In the genomic region with DNA sequence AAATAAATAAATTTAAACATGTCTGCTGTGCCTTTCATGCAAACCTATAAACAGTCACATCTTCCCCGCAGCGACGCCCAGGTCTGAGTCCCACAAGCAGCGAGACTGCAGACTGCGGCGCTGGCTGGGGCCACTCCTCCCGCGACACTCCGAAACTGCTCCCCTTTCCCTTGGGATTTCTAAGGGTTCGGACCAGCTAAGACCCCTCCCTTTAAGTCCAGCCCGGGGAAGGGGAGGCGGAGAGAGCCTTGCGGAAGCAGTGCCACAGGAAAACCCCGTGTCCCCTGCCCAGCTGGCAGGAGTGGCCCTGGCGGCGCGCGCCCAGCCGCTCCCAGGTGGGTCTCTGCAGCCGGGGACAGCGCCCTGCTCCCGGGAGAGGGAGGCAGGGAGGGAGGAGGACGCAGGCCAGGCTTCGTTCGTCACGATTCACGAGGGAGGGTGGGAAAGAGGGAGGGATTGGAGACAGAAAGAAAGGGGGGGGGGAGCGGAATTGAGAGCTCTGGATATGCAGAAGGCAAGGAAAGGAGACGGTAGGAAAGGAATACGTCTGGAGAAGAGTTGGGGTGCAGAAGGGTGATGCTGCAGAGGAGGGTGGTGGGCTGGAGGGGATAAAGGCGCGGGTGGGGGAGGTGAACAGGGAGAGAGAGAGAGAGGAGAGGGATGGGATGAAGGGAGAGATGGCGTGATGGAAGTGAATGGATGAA, we compare ENCODE assay signal across 9 mouse cellular contexts. TPM values are rescaled to one million over a fixed set of nuclear protein-coding genes. Genes with fewer than 3 reads are reported as not detected.
A peak's percentile ranks its signal among the peaks of the same experiment; 100 is the strongest.
DNase-seq lines count a peak whose midpoint lies in the region; ATAC-seq and TF ChIP-seq lines count a peak whose summit lies in the region.
"Had no signal": no experiment of that assay in that cellular context is flagged by ENCODE, and none has a peak within 500 bp of the region (broad histone marks: within the 10 kb centered on the region; RNA-seq: fewer than 3 reads in every experiment).

No protein-coding gene starts in this region.

- H3K4me2 ChIP-seq in hindbrain, postnatal 0 days (ENCODE audit: low read depth, low read length): peak overlapping the region; percentile 69

- no peaks in the 10 kb centered on the region; the same call in 1 of the 2 replicates for H3K36me3 ChIP-seq in hindbrain, postnatal 0 days (ENCODE audit: insufficient read depth, low read length)
- H3K36me3 ChIP-seq in megakaryocyte, embryonic 14.5 days (replicated peaks; ENCODE audit: low read length): no peaks in the 10 kb centered on the region

- no peak for TF ChIP-seq CTCF in cortical plate, adult 2 months (IDR thresholded peaks at IDR 0.05; ENCODE audit: extremely low read depth, insufficient read depth, low read length)
- no peak for TF ChIP-seq CTCF in gastrocnemius, adult 2 months (IDR thresholded peaks at IDR 0.05)
- TF ChIP-seq CTCF in hindbrain, postnatal 0 days (IDR thresholded peaks at IDR 0.05; ENCODE audit: low read depth): no peak

- peak; percentile 58 for ATAC-seq in hindbrain, postnatal 0 days

- peaks cover 6% of the 10 kb centered on the region for H3K4me1 ChIP-seq in cortical plate, adult 2 months (ENCODE audit: control insufficient read depth, insufficient read depth, low read length)
- H3K4me1 ChIP-seq in hindbrain, postnatal 0 days (ENCODE audit: insufficient read depth, low read length): peaks cover 4% of the 10 kb centered on the region; the same call in 1 of the 2 replicates
- H3K4me1 ChIP-seq in megakaryocyte, embryonic 14.5 days: peaks cover 23% of the 10 kb centered on the region

- H3K9me3 ChIP-seq in hindbrain, postnatal 0 days (ENCODE audit: low read length): no peaks in the 10 kb centered on the region
- H3K9me3 ChIP-seq in megakaryocyte, embryonic 14.5 days: 0 out of 2 replicates have a peak, but pooled peaks cover 3% of the 10 kb centered on the region

- under 1% methylated on average over 32 of the region's 33 CpGs for WGBS in hindbrain, postnatal 0 days

- intact Hi-C loops in gastrocnemius, adult 2 months (cut with DNase I): no loop called here
- intact Hi-C loops in left cerebral cortex, postnatal 14 days (cut with DNase I): no loop called here

- H3K27ac ChIP-seq in cortical plate, adult 2 months (ENCODE audit: insufficient read depth, low read length): peak overlapping the region; percentile 99
- peak overlapping the region; percentile 88 for H3K27ac ChIP-seq in gastrocnemius, adult 2 months
- peak overlapping the region; percentile 96 for H3K27ac ChIP-seq in hindbrain, postnatal 0 days

- H3K9ac ChIP-seq in hindbrain, postnatal 0 days (replicated peaks; ENCODE audit: low read length): peak overlapping the region; percentile 87

- TF ChIP-seq POLR2A in cortical plate, adult 2 months (IDR thresholded peaks at IDR 0.05; ENCODE audit: extremely low read depth, insufficient read depth, low read length): no peak

- H3K27me3 ChIP-seq in hindbrain, postnatal 0 days (ENCODE audit: insufficient read depth, low read length): no peaks in the 10 kb centered on the region
- H3K27me3 ChIP-seq in megakaryocyte, embryonic 14.5 days (replicated peaks): peaks cover 25% of the 10 kb centered on the region
- H3K27me3 ChIP-seq: Patski had no signal

- peak overlapping the region; percentile 98 for H3K4me3 ChIP-seq in cortical plate, adult 2 months (ENCODE audit: insufficient read depth, low read length)
- peak overlapping the region; percentile 96 for H3K4me3 ChIP-seq in gastrocnemius, adult 2 months
- H3K4me3 ChIP-seq in hindbrain, postnatal 0 days (ENCODE audit: low read length): peak overlapping the region; percentile 83
- peak overlapping the region; percentile 97 for H3K4me3 ChIP-seq in megakaryocyte, embryonic 14.5 days (replicated peaks)

- peak; percentile 45 for DNase-seq in spleen, adult 12 weeks (ENCODE audit: low spot score)
- no peak for DNase-seq in spleen, postnatal 14 days (ENCODE audit: low spot score in 2 of 2)
- peak; percentile 76 for DNase-seq in gastrocnemius, adult 2 months
- DNase-seq in hindbrain, postnatal 0 days (ENCODE audit: low spot score): peak; percentile 87
- peak; percentile 77 to 83 for DNase-seq in left cerebral cortex, postnatal 14 days (ENCODE audit: low spot score in 2 of 2)
- DNase-seq in right cerebral cortex, postnatal 25 days: peak; percentile 84

RNA-seq across cellular contexts. Expression of a gene that starts 0.8 kb away (rescaled TPM):
- 709 and 713 TPM in 2 replicates for polyA plus RNA-seq in cortical plate, adult 2 months (2012; rRNA removed)
- total RNA-seq in gastrocnemius, adult 2 months (2021): 1 to 10 TPM; 2.0 to 3.9 TPM
- total RNA-seq in hindbrain, postnatal 0 days (2014; rRNA removed): 142 and 149 TPM in 2 replicates
- polyA plus RNA-seq in hindbrain, postnatal 0 days (2015; fragmentation: Nextera tagmentation; extraction: Ambion mirVana): 318 and 348 TPM in 2 replicates
- total RNA-seq in left cerebral cortex, postnatal 14 days (2021): 1,000 to 10,000 TPM; 1,032 to 1,038 TPM
- 1.6 TPM in 1 of 2 replicates, not detected in the other for polyA plus RNA-seq in megakaryocyte, embryonic 14.5 days (2012; ENCODE audit: insufficient read depth, low replicate concordance)

RNA-seq across cellular contexts. Expression of a gene that starts 29.7 kb away (rescaled TPM):
- polyA plus RNA-seq in cortical plate, adult 2 months (2012; rRNA removed): 27.1 and 29.0 TPM in 2 replicates
- total RNA-seq in gastrocnemius, adult 2 months (2021): 1 to 10 TPM; 4.8 to 7.2 TPM
- total RNA-seq in hindbrain, postnatal 0 days (2014; rRNA removed): 49.8 and 52.7 TPM in 2 replicates
- 20.8 and 23.5 TPM in 2 replicates for polyA plus RNA-seq in hindbrain, postnatal 0 days (2015; fragmentation: Nextera tagmentation; extraction: Ambion mirVana)
- 10 to 100 TPM; 20.0 to 21.0 TPM for total RNA-seq in left cerebral cortex, postnatal 14 days (2021)
- polyA plus RNA-seq in megakaryocyte, embryonic 14.5 days (2012; ENCODE audit: insufficient read depth, low replicate concordance): 19.5 and 38.4 TPM in 2 replicates

Comparison
In these comparisons a context has a peak if more than half of its experiments do, and no peak if none do; other contexts are left out.
1. DNase-seq: peak in spleen, adult 12 weeks (single experiment), gastrocnemius, adult 2 months (single experiment), hindbrain, postnatal 0 days (single experiment), left cerebral cortex, postnatal 14 days (2 of 2) and right cerebral cortex, postnatal 25 days (single experiment); none in spleen, postnatal 14 days (0 of 2).
2. RNA of a gene that starts 0.8 kb away (total RNA-seq): 1,032 to 1,038 TPM in left cerebral cortex, postnatal 14 days and 142 to 149 TPM in hindbrain, postnatal 0 days; 2.0 to 3.9 TPM in gastrocnemius, adult 2 months; every median in the first group is over 10 times any median in the second.
3. Peak in every context shown above with its lines, with median percentiles within 50 percentile points of each other: H3K27ac ChIP-seq and H3K4me3 ChIP-seq.